33 mouse cellular contexts compared by ENCODE assay signal in genomic region chr15:91597290-91597689, GRCm38 (mm10). TPM values are rescaled to one million over a fixed set of nuclear protein-coding genes. Genes with fewer than 3 reads are reported as not detected.
"Had no signal": no experiment of that assay in that cellular context is flagged by ENCODE, and none has a peak within 500 bp of the region (broad histone marks: within the 10 kb centered on the region; RNA-seq: fewer than 3 reads in every experiment).

No protein-coding gene starts in this region.

- H3K36me3 ChIP-seq: heart, embryonic 12.5 days; heart, embryonic 13.5 days; heart, embryonic 15.5 days; hindbrain, embryonic 10.5 days; hindbrain, embryonic 12.5 days; hindbrain, embryonic 13.5 days; hindbrain, embryonic 15.5 days; intestine, embryonic 15.5 days had no signal

- H3K4me3 ChIP-seq: heart, embryonic 12.5 days; heart, embryonic 13.5 days; heart, embryonic 15.5 days; hindbrain, embryonic 10.5 days; hindbrain, embryonic 12.5 days; hindbrain, embryonic 13.5 days; hindbrain, embryonic 15.5 days; intestine, embryonic 15.5 days; layer of hippocampus, adult 2 months; left cerebral cortex, adult 2 months had no signal

- H3K27me3 ChIP-seq: heart, embryonic 12.5 days; heart, embryonic 13.5 days; heart, embryonic 15.5 days; hindbrain, embryonic 12.5 days; hindbrain, embryonic 13.5 days; hindbrain, embryonic 15.5 days; intestine, embryonic 15.5 days had no signal

- H3K4me2 ChIP-seq: heart, embryonic 11.5 days; heart, embryonic 12.5 days; heart, embryonic 13.5 days; heart, embryonic 15.5 days; hindbrain, embryonic 12.5 days; hindbrain, embryonic 13.5 days; hindbrain, embryonic 14.5 days; hindbrain, embryonic 15.5 days; intestine, embryonic 15.5 days had no signal

- DNase-seq: heart, postnatal 10 days; heart, postnatal 14 days; heart, postnatal 36 days; heart, postnatal 4 days; kidney, adult 11 months; kidney, adult 18-20 months; kidney, adult 2 months; kidney, adult 8-10 months; kidney, adult 9 months; kidney, postnatal 10 days; kidney, postnatal 14 days; kidney, postnatal 25 days; kidney, postnatal 36 days; kidney, postnatal 4 days; layer of hippocampus, adult 9-11 months; layer of hippocampus, postnatal 36 days had no signal

- ATAC-seq: hindbrain, postnatal 0 days; inflammation-experienced regulatory T-cells, adult 6 months; intestine, embryonic 15.5 days; intestine, embryonic 16.5 days; intestine, postnatal 0 days had no signal

- H3K4me1 ChIP-seq: heart, embryonic 12.5 days; heart, embryonic 13.5 days; heart, embryonic 15.5 days; hindbrain, embryonic 10.5 days; hindbrain, embryonic 12.5 days; hindbrain, embryonic 13.5 days; hindbrain, embryonic 15.5 days; intestine, embryonic 15.5 days had no signal

- H3K9me3 ChIP-seq: heart, embryonic 12.5 days; heart, embryonic 13.5 days; heart, embryonic 15.5 days; hindbrain, embryonic 10.5 days; hindbrain, embryonic 12.5 days; hindbrain, embryonic 13.5 days; hindbrain, embryonic 15.5 days; intestine, embryonic 15.5 days had no signal

- H3K27ac ChIP-seq: heart, embryonic 13.5 days; heart, embryonic 15.5 days; hindbrain, embryonic 10.5 days; hindbrain, embryonic 12.5 days; hindbrain, embryonic 13.5 days; hindbrain, embryonic 14.5 days; hindbrain, embryonic 15.5 days; hindbrain, postnatal 0 days; intestine, embryonic 15.5 days; kidney, postnatal 0 days; layer of hippocampus, adult 2 months; left cerebral cortex, adult 2 months had no signal

- H3K9ac ChIP-seq: heart, embryonic 12.5 days; heart, embryonic 13.5 days; heart, embryonic 15.5 days; hindbrain, embryonic 12.5 days; hindbrain, embryonic 13.5 days; hindbrain, embryonic 14.5 days; hindbrain, embryonic 15.5 days; intestine, embryonic 15.5 days had no signal

RNA-seq across cellular contexts. Expression of gene Slc2a13, which starts 24.2 kb away (rescaled TPM):
- polyA plus RNA-seq: inflammation-experienced regulatory T-cells, adult 6 months had no signal
